Mouse (Mus musculus) hindbrain, embryonic 10.5 days (tissue): Measurements from ENCODE around the gene Opa3. TPM values are rescaled to one million over a fixed set of nuclear protein-coding genes. Genes with fewer than 3 reads are reported as not detected.

Experiments used
- DNase-seq: peaks from one replicate; pipeline ENCODE4 v3.0.0-alpha.2; 2017; ENCODE audit warnings: low spot score
- H3K27ac ChIP-seq: fragments of 300-500 bp; sonication (generic); 2 replicates; pipeline ENCODE4 v1.5.1; 2016; ENCODE audit warnings: mild to moderate bottlenecking, moderate library complexity
- H3K27me3 ChIP-seq: fragments of 300-500 bp; sonication (generic); 2 replicates; pipeline ENCODE4 v1.6.1; 2016; ENCODE audit warnings: mild to moderate bottlenecking; ENCODE audit not compliant: poor library complexity, insufficient read depth, severe bottlenecking
- H3K36me3 ChIP-seq: fragments of 300-500 bp; sonication (generic); 2 replicates; pipeline ENCODE4 v1.6.1; 2016; ENCODE audit warnings: mild to moderate bottlenecking, moderate library complexity
- H3K4me1 ChIP-seq: fragments of 300-500 bp; sonication (generic); replicated peaks from 2 replicates; pipeline ENCODE4 v1.6.1; 2016; ENCODE audit warnings: mild to moderate bottlenecking
- H3K4me3 ChIP-seq: fragments of 300-500 bp; sonication (generic); 2 replicates; pipeline ENCODE4 v1.5.1; 2016; ENCODE audit warnings: mild to moderate bottlenecking, moderate library complexity
- H3K9me3 ChIP-seq: fragments of 300-500 bp; sonication (generic); 2 replicates; pipeline ENCODE4 v1.6.1; 2016; ENCODE audit warnings: mild to moderate bottlenecking, moderate library complexity
- WGBS: fragments of 180-500 bp; shearing (Covaris S2); methylation state at CpG from one replicate; pipeline ENCODE4 v1.1.7; 2016; 5-methylcytosine and 5-hydroxymethylcytosine counted together
- polyA plus RNA-seq: library from polyadenylated mRNA; unstranded; fragments of >200 nt; fragmentation: Nextera tagmentation; extraction: Ambion mirVana; gene quantifications from 2 replicates; pipeline ENCODE4 v1.2.1, GENCODE M21; 2016

The Opa3 gene
- polyA plus RNA-seq, 1 experiment from 2014 or later, result 51.1 TPM

DNA sequence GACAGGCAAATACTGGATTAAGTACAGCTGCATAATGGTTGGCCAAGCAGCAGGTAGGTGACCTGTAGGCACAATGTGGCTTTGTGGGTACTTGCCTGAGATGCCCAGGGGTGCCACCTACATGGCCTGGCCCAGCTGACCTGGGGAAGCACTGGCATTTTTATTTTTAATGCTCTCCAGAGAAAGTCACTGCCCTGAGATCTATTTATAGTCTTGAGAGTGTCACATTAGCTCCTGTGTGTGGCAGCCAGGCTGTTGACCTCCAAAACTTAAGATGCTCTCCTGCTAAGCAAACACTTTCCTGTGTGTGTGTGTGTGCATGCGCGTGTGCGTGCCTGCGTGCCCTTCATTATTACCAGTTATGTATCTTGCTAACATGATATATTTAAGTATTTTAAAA is 10.2 kb downstream of the Opa3 start:
- Histone ChIP-seq H3K36me3 (peaks cover 28% of the 10 kb centered on the region), H3K4me3 (no peak overlapping the region), H3K4me1 (peaks cover 7% of the 10 kb centered on the region; the same call in 1 of the 2 replicates), H3K27ac (no peak overlapping the region), H3K9me3 (peaks cover 2% of the 10 kb centered on the region; the same call in 1 of the 2 replicates), H3K27me3 (no peaks in the 10 kb centered on the region)
- DNase-seq, result no peak
- 97% methylated on average over 4 of the region's 4 CpGs for WGBS

DNA sequence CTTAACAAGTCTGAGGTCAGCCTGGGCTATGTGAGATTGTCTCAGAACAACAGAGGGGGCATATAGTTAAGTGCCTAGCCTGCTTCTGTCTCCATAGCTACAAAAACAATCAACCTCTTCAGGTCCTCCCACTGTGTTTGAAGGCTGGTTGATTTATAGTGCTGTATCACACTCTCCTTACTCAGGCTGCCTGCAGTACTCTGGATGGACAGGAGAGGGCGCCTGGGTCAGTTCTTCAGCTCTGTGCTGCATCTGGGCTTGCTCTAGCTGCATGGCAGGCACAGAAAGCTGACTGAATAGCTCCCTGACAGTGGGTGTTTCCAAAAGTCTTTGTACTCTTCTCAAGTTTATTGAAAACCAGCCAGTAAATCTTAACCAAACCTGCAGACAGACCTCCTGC is 11.3 kb downstream of the Opa3 start:
- H3K27me3 ChIP-seq, result no peaks in the 10 kb centered on the region
- peaks cover 7% of the 10 kb centered on the region; the same call in 1 of the 2 replicates for H3K4me1 ChIP-seq
- WGBS, result 0% methylated on average over 1 of the region's 1 CpGs
- no peaks in the 10 kb centered on the region for H3K9me3 ChIP-seq
- peaks cover 28% of the 10 kb centered on the region for H3K36me3 ChIP-seq
- H3K4me3 ChIP-seq, result no peak overlapping the region
- no peak overlapping the region for H3K27ac ChIP-seq
- peak; percentile 90 for DNase-seq

- peaks cover 28% of the 10 kb centered on the region for H3K36me3 ChIP-seq
- H3K4me3 ChIP-seq, result no peak overlapping the region
- peaks cover 7% of the 10 kb centered on the region; the same call in 1 of the 2 replicates for H3K4me1 ChIP-seq
- no peak overlapping the region for H3K27ac ChIP-seq
- 66% methylated on average over 4 of the region's 4 CpGs for WGBS
- DNase-seq, result no peak
- no peaks in the 10 kb centered on the region for H3K9me3 ChIP-seq
- no peaks in the 10 kb centered on the region for H3K27me3 ChIP-seq
Observed at GRCm38 (mm10) chr7:19239986-19240385, 11.9 kb downstream of the Opa3 start.

GRCm38 (mm10) chr7:19240905-19241463 is 12.8 kb downstream of the Opa3 start:
- peaks cover 37% of the 10 kb centered on the region for H3K36me3 ChIP-seq
- no peak overlapping the region for H3K4me3 ChIP-seq
- 93% methylated on average over 8 of the region's 8 CpGs for WGBS
- no peak for DNase-seq
- H3K27ac ChIP-seq, result no peak overlapping the region; the same call in 1 of the 2 replicates
- H3K27me3 ChIP-seq, result no peaks in the 10 kb centered on the region
- H3K4me1 ChIP-seq, result peaks cover 7% of the 10 kb centered on the region; the same call in 1 of the 2 replicates
- H3K9me3 ChIP-seq, result no peaks in the 10 kb centered on the region

- 94% methylated on average over 1 of the region's 1 CpGs for WGBS
Observed at GRCm38 (mm10) chr7:19242005-19242404, 13.9 kb downstream of the Opa3 start.

GRCm38 (mm10) chr7:19243858-19244257 is 15.7 kb downstream of the Opa3 start:
- H3K27ac ChIP-seq, result no peak overlapping the region
- H3K4me3 ChIP-seq, result no peak overlapping the region

More at GRCm38 (mm10) chr7:19242005-19242404, 13.9 kb downstream of the Opa3 start:
- Histone ChIP-seq H3K27me3 (no peaks in the 10 kb centered on the region), H3K36me3 (peaks cover 48% of the 10 kb centered on the region), H3K27ac (no peak overlapping the region), H3K9me3 (no peaks in the 10 kb centered on the region), H3K4me1 (peaks cover 7% of the 10 kb centered on the region; the same call in 1 of the 2 replicates), H3K4me3 (no peak overlapping the region)
- DNase-seq, result no peak

GRCm38 (mm10) chr7:19245083-19245482 is 16.9 kb downstream of the Opa3 start:
- DNase-seq, result no peak
- 94% methylated on average over 3 of the region's 3 CpGs for WGBS
- Histone ChIP-seq H3K27ac (no peak overlapping the region), H3K4me3 (no peak overlapping the region), H3K36me3 (peaks cover 55% of the 10 kb centered on the region), H3K27me3 (no peaks in the 10 kb centered on the region), H3K9me3 (0 out of 2 replicates have a peak, but pooled peaks cover 3% of the 10 kb centered on the region), H3K4me1 (no peaks in the 10 kb centered on the region)

More at GRCm38 (mm10) chr7:19243858-19244257, 15.7 kb downstream of the Opa3 start:
- H3K27me3 ChIP-seq, result no peaks in the 10 kb centered on the region
- H3K4me1 ChIP-seq, result peaks cover 7% of the 10 kb centered on the region; the same call in 1 of the 2 replicates
- H3K9me3 ChIP-seq, result 0 out of 2 replicates have a peak, but pooled peaks cover 3% of the 10 kb centered on the region
- 87% methylated on average over 5 of the region's 5 CpGs for WGBS
- peaks cover 55% of the 10 kb centered on the region for H3K36me3 ChIP-seq
- DNase-seq, result no peak

DNA sequence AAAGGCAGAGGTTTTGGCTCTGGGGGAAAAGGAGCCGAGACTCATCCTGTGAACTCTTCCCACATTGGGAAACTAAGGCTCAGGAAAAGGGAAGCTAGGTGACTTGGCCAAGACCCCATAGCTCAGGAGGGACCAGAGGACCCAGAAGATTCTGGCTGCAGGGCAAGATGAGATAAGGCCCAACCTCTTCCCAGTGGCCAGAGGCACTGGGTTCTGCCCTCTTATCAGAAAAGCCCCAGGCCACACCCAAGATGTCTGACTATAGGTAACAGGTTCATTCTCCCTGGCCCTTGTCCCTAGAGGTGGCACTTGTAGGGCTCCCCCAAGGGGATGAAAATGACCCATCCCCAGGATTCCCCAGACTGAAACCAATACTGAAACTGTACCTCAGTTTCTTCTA is 18.7 kb downstream of the Opa3 start:
- Histone ChIP-seq H3K4me3 (no peak overlapping the region), H3K9me3 (0 out of 2 replicates have a peak, but pooled peaks cover 3% of the 10 kb centered on the region), H3K27ac (no peak overlapping the region), H3K36me3 (peaks cover 44% of the 10 kb centered on the region), H3K4me1 (no peaks in the 10 kb centered on the region), H3K27me3 (no peaks in the 10 kb centered on the region)
- DNase-seq, result no peak
- WGBS, result 88% methylated on average over 1 of the region's 1 CpGs

- Histone ChIP-seq H3K4me3 (no peak overlapping the region), H3K27me3 (no peaks in the 10 kb centered on the region), H3K27ac (no peak overlapping the region), H3K9me3 (0 out of 2 replicates have a peak, but pooled peaks cover 3% of the 10 kb centered on the region), H3K4me1 (no peaks in the 10 kb centered on the region), H3K36me3 (peaks cover 44% of the 10 kb centered on the region)
- 94% methylated on average over 2 of the region's 2 CpGs for WGBS
- DNase-seq, result no peak
Observed at GRCm38 (mm10) chr7:19247511-19247910, 19.4 kb downstream of the Opa3 start.

- Histone ChIP-seq H3K27me3 (no peaks in the 10 kb centered on the region), H3K9me3 (0 out of 2 replicates have a peak, but pooled peaks cover 3% of the 10 kb centered on the region), H3K4me3 (no peak overlapping the region), H3K4me1 (no peaks in the 10 kb centered on the region), H3K36me3 (peaks cover 31% of the 10 kb centered on the region), H3K27ac (no peak overlapping the region)
- no peak for DNase-seq
- WGBS, result 87% methylated on average over 4 of the region's 4 CpGs
Observed at GRCm38 (mm10) chr7:19252078-19252477, 23.9 kb downstream of the Opa3 start.

GRCm38 (mm10) chr7:19253437-19253836 is 25.3 kb downstream of the Opa3 start:
- WGBS, result 68% methylated on average over 5 of the region's 5 CpGs
- Histone ChIP-seq H3K4me1 (peaks cover 4% of the 10 kb centered on the region; the same call in 1 of the 2 replicates), H3K36me3 (peaks cover 38% of the 10 kb centered on the region), H3K27ac (no peak overlapping the region), H3K9me3 (no peaks in the 10 kb centered on the region), H3K4me3 (no peak overlapping the region), H3K27me3 (no peaks in the 10 kb centered on the region)
- DNase-seq, result no peak

GRCm38 (mm10) chr7:19255395-19255794 is 27.3 kb downstream of the Opa3 start:
- Histone ChIP-seq H3K9me3 (no peaks in the 10 kb centered on the region), H3K36me3 (peaks cover 58% of the 10 kb centered on the region), H3K27ac (no peak overlapping the region), H3K4me3 (no peak overlapping the region), H3K27me3 (no peaks in the 10 kb centered on the region), H3K4me1 (peaks cover 4% of the 10 kb centered on the region; the same call in 1 of the 2 replicates)
- no peak for DNase-seq
- 82% methylated on average over 17 of the region's 17 CpGs for WGBS

DNA sequence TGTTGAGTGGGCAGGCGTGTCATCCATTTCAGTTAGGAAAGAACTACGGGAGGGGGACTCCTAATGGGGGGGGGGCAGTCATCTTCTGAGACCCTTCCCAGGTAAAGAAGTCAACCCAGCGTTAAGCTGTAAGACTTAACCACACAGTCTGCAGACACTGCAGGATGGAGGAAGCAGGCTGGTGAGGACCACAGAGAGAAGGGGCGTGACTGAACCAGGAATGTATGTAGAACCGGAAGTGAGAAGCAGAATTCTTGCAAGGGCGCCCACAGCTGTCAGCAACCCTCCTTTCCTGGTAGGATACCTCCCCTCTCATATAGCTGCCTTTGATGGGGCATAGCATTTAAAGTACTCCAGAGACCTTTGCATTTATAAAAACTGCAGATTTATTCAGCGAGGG is 28.4 kb downstream of the Opa3 start:
- no peaks in the 10 kb centered on the region for H3K27me3 ChIP-seq
- H3K4me1 ChIP-seq, result peaks cover 4% of the 10 kb centered on the region; the same call in 1 of the 2 replicates
- no peak overlapping the region for H3K27ac ChIP-seq
- peaks cover 69% of the 10 kb centered on the region for H3K36me3 ChIP-seq
- DNase-seq, result no peak
- WGBS, result 85% methylated on average over 7 of the region's 7 CpGs
- no peak overlapping the region for H3K4me3 ChIP-seq
- H3K9me3 ChIP-seq, result no peaks in the 10 kb centered on the region
